Mouse (Mus musculus): ENCODE results near the gene Herc1. TPM values are rescaled to one million over a fixed set of nuclear protein-coding genes. Genes with fewer than 3 reads are reported as not detected.

The Herc1 gene
- 34.7 TPM for polyA plus RNA-seq (2017; shearing (Covaris generic))

DNA sequence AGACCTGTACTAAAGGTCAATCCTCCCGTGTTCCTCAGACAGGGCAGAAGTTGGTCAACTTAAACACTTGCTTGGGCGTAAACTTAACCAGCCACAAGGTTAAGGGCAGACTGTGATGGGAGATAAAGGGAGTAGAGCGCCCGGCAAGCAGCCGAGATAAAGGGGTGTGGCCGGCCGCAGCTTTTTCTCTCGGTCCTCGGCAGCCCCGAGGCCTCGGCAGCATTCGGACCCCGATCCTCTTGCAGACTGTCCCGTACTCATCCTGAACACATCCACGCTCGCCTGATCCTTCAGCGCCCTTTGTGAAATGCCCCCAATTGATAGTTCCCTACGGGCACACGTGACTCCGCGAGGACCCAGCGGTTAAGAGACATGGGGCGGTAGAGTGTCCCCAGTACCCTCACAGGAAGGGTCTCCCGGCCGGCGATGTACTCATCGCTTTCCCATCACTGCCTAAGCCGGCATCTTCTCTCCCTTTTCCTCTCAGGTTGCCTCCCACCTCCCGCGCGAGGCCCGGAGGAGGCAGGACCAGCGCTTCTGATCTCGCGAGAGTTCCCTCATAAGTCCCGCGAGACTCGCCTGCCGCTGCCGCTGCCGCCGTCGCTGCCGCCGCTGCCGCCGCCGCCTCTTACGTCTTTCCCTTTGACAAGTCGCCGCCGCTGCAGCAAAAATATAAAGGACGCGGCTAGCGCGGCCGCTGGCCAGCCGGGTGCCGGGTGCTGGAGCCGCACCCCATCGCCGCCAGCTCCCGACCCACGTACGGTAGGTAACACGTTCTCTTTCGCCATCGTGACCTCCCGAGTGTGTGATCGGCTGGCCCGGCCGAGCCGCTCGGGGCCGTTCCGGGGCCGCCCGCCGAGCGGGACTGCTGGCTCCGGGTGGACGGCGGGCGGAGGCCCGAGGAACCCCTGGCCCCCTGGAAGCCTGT is at the start of gene Herc1:
Herc1 (plus strand) TSS at position 591 of the 928 bp plus-strand sequence.

DNA sequence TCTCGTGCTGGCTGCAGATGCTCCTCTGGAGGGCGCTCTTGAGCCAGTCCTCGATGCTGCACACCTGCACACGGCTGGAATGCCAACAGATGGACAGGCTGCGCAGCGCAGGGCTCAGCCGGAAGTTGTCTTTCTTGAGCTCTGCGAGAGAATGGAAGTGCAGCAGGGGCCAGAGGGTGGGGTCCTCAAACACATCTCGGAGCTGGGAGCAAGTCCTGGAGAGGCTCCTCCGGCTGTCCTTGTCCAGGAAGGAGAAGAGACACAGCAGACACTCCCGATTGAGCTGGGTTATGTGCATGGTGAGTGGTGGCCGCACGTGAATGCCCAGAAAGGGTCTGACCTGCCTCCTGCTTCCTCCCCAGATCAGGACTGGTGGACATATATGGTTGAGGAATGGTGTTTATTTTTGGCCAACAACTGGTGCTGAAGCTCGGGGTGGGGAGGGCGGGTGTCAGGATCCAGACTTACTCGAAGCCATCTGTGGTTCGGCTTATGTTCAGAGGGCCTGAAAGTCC is 164.1 kb downstream of the Herc1 start, which contains the start of gene Fbxl22:
Fbxl22 (minus strand) TSS at position 338 of the 515 bp plus-strand sequence.

Other genes with a start within 250 kb of the Herc1 start
- 123 TPM for gene Snx1, start 223.9 kb upstream of the Herc1 start, polyA plus RNA-seq (2017; shearing (Covaris generic))
- gene Ciao2a, start 223.8 kb upstream of the Herc1 start, polyA plus RNA-seq (2017; shearing (Covaris generic)) = 64.1 TPM
- gene Dapk2, start 192.2 kb upstream of the Herc1 start, polyA plus RNA-seq (2017; shearing (Covaris generic)) = 5.3 TPM
- 0.72 TPM for gene Fbxl22, start 164.1 kb downstream of the Herc1 start, polyA plus RNA-seq (2017; shearing (Covaris generic))
- gene Usp3, start 242.7 kb downstream of the Herc1 start, polyA plus RNA-seq (2017; shearing (Covaris generic)) = 147 TPM